Mouse (Mus musculus): ENCODE data around the gene Chmp2a. TPM values are rescaled to one million over a fixed set of nuclear protein-coding genes. Genes with fewer than 3 reads are reported as not detected.

The Chmp2a gene
- polyA plus RNA-seq, 1 experiment from 2014 or later: 199 TPM

- H3K27ac ChIP-seq (ENCODE audit: low read depth, low read length): peak within 1 kb of the TSS; percentile 100
- peaks cover 25% of the 10 kb centered on the region for H3K4me1 ChIP-seq (ENCODE audit: control insufficient read depth, insufficient read depth, low read length)
- H3K9me3 ChIP-seq (ENCODE audit: control insufficient read depth, low read length): no peaks in the 10 kb centered on the region
- peak within 1 kb of the TSS; percentile 62 for H3K4me3 ChIP-seq (ENCODE audit: low read depth, low read length)
- peak; percentile 90 for ATAC-seq (ENCODE audit: low read depth)
- WGBS: under 1% methylated on average over 63 of the region's 65 CpGs
- peaks cover 15% of the 10 kb centered on the region for H3K36me3 ChIP-seq (ENCODE audit: control insufficient read depth, insufficient read depth, low read length)
- H3K9ac ChIP-seq (replicated peaks; ENCODE audit: low read depth, low read length): peak within 1 kb of the TSS; percentile 89
- peak within 1 kb of the TSS; percentile 78 for H3K4me2 ChIP-seq (ENCODE audit: low read depth, low read length)
- peaks cover 8% of the 10 kb centered on the region for H3K27me3 ChIP-seq (ENCODE audit: control insufficient read depth, insufficient read depth, low read length)
Observed at GRCm38 (mm10) chr7:13037901-13038555, 3.4 kb upstream of the Chmp2a start, which contains the start of gene Ube2m. Gene Ube2m (minus strand): TSS chr7:13038275.

- Histone ChIP-seq H3K4me2 (ENCODE audit: low read depth, low read length) (peak overlapping the region; percentile 78), H3K9me3 (ENCODE audit: control insufficient read depth, low read length) (no peaks in the 10 kb centered on the region), H3K36me3 (ENCODE audit: control insufficient read depth, insufficient read depth, low read length) (peaks cover 15% of the 10 kb centered on the region), H3K4me1 (ENCODE audit: control insufficient read depth, insufficient read depth, low read length) (peaks cover 25% of the 10 kb centered on the region), H3K27ac (ENCODE audit: low read depth, low read length) (peak overlapping the region; percentile 100), H3K4me3 (ENCODE audit: low read depth, low read length) (peak overlapping the region; percentile 62), H3K27me3 (ENCODE audit: control insufficient read depth, insufficient read depth, low read length) (peaks cover 2% of the 10 kb centered on the region; the same call in 1 of the 2 replicates), H3K9ac (replicated peaks; ENCODE audit: low read depth, low read length) (peak overlapping the region; percentile 89)
- no peak for ATAC-seq (ENCODE audit: low read depth)
- under 1% methylated on average over 29 of the region's 33 CpGs for WGBS
Observed at GRCm38 (mm10) chr7:13037366-13037765, 2.8 kb upstream of the Chmp2a start.

- H3K9me3 ChIP-seq (ENCODE audit: control insufficient read depth, low read length): no peaks in the 10 kb centered on the region
- H3K27ac ChIP-seq (ENCODE audit: low read depth, low read length): no peak overlapping the region
- H3K36me3 ChIP-seq (ENCODE audit: control insufficient read depth, insufficient read depth, low read length): peaks cover 21% of the 10 kb centered on the region
- peak overlapping the region; percentile 62 for H3K4me3 ChIP-seq (ENCODE audit: low read depth, low read length)
- H3K27me3 ChIP-seq (ENCODE audit: control insufficient read depth, insufficient read depth, low read length): no peaks in the 10 kb centered on the region
- 48% methylated on average over 4 of the region's 4 CpGs for WGBS
- H3K4me1 ChIP-seq (ENCODE audit: control insufficient read depth, insufficient read depth, low read length): peaks cover 25% of the 10 kb centered on the region
- H3K4me2 ChIP-seq (ENCODE audit: low read depth, low read length): peak overlapping the region; percentile 78
- peak overlapping the region; percentile 89 for H3K9ac ChIP-seq (replicated peaks; ENCODE audit: low read depth, low read length)
- no peak for ATAC-seq (ENCODE audit: low read depth)
Observed at GRCm38 (mm10) chr7:13036806-13037205, 2.2 kb upstream of the Chmp2a start.

- peak overlapping the region; percentile 81; the same call in 1 of the 2 replicates for H3K9ac ChIP-seq (replicated peaks; ENCODE audit: low read depth, low read length)
- peaks cover 25% of the 10 kb centered on the region for H3K4me1 ChIP-seq (ENCODE audit: control insufficient read depth, insufficient read depth, low read length)
- peak overlapping the region; percentile 49 for H3K27ac ChIP-seq (ENCODE audit: low read depth, low read length)
- peaks cover 34% of the 10 kb centered on the region for H3K36me3 ChIP-seq (ENCODE audit: control insufficient read depth, insufficient read depth, low read length)
- peak; percentile 0; the same call in 1 of the 2 replicates for ATAC-seq (ENCODE audit: low read depth)
- H3K4me2 ChIP-seq (ENCODE audit: low read depth, low read length): peak overlapping the region; percentile 87
- H3K4me3 ChIP-seq (ENCODE audit: low read depth, low read length): peak overlapping the region; percentile 53
- H3K27me3 ChIP-seq (ENCODE audit: control insufficient read depth, insufficient read depth, low read length): no peaks in the 10 kb centered on the region
- WGBS: 80% methylated on average over 17 of the region's 17 CpGs
- no peaks in the 10 kb centered on the region for H3K9me3 ChIP-seq (ENCODE audit: control insufficient read depth, low read length)
Observed at GRCm38 (mm10) chr7:13035211-13035855, 726 bp upstream of the Chmp2a start.

GRCm38 (mm10) chr7:13033451-13034147, 1.0 kb downstream of the Chmp2a start:
- Histone ChIP-seq H3K36me3 (ENCODE audit: control insufficient read depth, insufficient read depth, low read length) (peaks cover 51% of the 10 kb centered on the region), H3K4me2 (ENCODE audit: low read depth, low read length) (peak overlapping the region; percentile 87), H3K9ac (replicated peaks; ENCODE audit: low read depth, low read length) (peak overlapping the region; percentile 81), H3K9me3 (ENCODE audit: control insufficient read depth, low read length) (no peaks in the 10 kb centered on the region), H3K4me3 (ENCODE audit: low read depth, low read length) (peak overlapping the region; percentile 53), H3K4me1 (ENCODE audit: control insufficient read depth, insufficient read depth, low read length) (peaks cover 20% of the 10 kb centered on the region), H3K27ac (ENCODE audit: low read depth, low read length) (peak overlapping the region; percentile 83), H3K27me3 (ENCODE audit: control insufficient read depth, insufficient read depth, low read length) (no peaks in the 10 kb centered on the region)
- no peak for ATAC-seq (ENCODE audit: low read depth)
- WGBS: 55% methylated on average over 13 of the region's 13 CpGs

GRCm38 (mm10) chr7:13032541-13032940, 2.1 kb downstream of the Chmp2a start:
- peaks cover 20% of the 10 kb centered on the region for H3K4me1 ChIP-seq (ENCODE audit: control insufficient read depth, insufficient read depth, low read length)
- no peak for ATAC-seq (ENCODE audit: low read depth)
- peaks cover 62% of the 10 kb centered on the region for H3K36me3 ChIP-seq (ENCODE audit: control insufficient read depth, insufficient read depth, low read length)
- WGBS: 96% methylated on average over 7 of the region's 7 CpGs
- no peaks in the 10 kb centered on the region for H3K27me3 ChIP-seq (ENCODE audit: control insufficient read depth, insufficient read depth, low read length)
- no peak overlapping the region for H3K4me3 ChIP-seq (ENCODE audit: low read depth, low read length)
- no peaks in the 10 kb centered on the region for H3K9me3 ChIP-seq (ENCODE audit: control insufficient read depth, low read length)
- H3K9ac ChIP-seq (replicated peaks; ENCODE audit: low read depth, low read length): no peak overlapping the region
- H3K27ac ChIP-seq (ENCODE audit: low read depth, low read length): no peak overlapping the region
- H3K4me2 ChIP-seq (ENCODE audit: low read depth, low read length): no peak overlapping the region

GRCm38 (mm10) chr7:13031983-13032382, 2.6 kb downstream of the Chmp2a start:
- Histone ChIP-seq H3K9me3 (ENCODE audit: control insufficient read depth, low read length) (no peaks in the 10 kb centered on the region), H3K27ac (ENCODE audit: low read depth, low read length) (no peak overlapping the region), H3K4me2 (ENCODE audit: low read depth, low read length) (no peak overlapping the region), H3K9ac (replicated peaks; ENCODE audit: low read depth, low read length) (no peak overlapping the region), H3K27me3 (ENCODE audit: control insufficient read depth, insufficient read depth, low read length) (no peaks in the 10 kb centered on the region), H3K4me1 (ENCODE audit: control insufficient read depth, insufficient read depth, low read length) (peaks cover 20% of the 10 kb centered on the region), H3K4me3 (ENCODE audit: low read depth, low read length) (no peak overlapping the region), H3K36me3 (ENCODE audit: control insufficient read depth, insufficient read depth, low read length) (peaks cover 67% of the 10 kb centered on the region)
- 88% methylated on average over 2 of the region's 2 CpGs for WGBS
- ATAC-seq (ENCODE audit: low read depth): no peak

- Histone ChIP-seq H3K4me1 (ENCODE audit: control insufficient read depth, insufficient read depth, low read length) (peaks cover 20% of the 10 kb centered on the region), H3K27me3 (ENCODE audit: control insufficient read depth, insufficient read depth, low read length) (no peaks in the 10 kb centered on the region), H3K36me3 (ENCODE audit: control insufficient read depth, insufficient read depth, low read length) (peaks cover 72% of the 10 kb centered on the region), H3K9ac (replicated peaks; ENCODE audit: low read depth, low read length) (no peak overlapping the region), H3K27ac (ENCODE audit: low read depth, low read length) (no peak overlapping the region), H3K4me2 (ENCODE audit: low read depth, low read length) (no peak overlapping the region), H3K9me3 (ENCODE audit: control insufficient read depth, low read length) (no peaks in the 10 kb centered on the region), H3K4me3 (ENCODE audit: low read depth, low read length) (no peak overlapping the region)
- no peak for ATAC-seq (ENCODE audit: low read depth)
- 80% methylated on average over 5 of the region's 5 CpGs for whole genome bisulfite sequencing
Observed at GRCm38 (mm10) chr7:13031069-13031468, 3.5 kb downstream of the Chmp2a start.

- peaks cover 63% of the 10 kb centered on the region for H3K36me3 ChIP-seq (ENCODE audit: control insufficient read depth, insufficient read depth, low read length)
- H3K9ac ChIP-seq (replicated peaks; ENCODE audit: low read depth, low read length): no peak overlapping the region
- no peaks in the 10 kb centered on the region for H3K27me3 ChIP-seq (ENCODE audit: control insufficient read depth, insufficient read depth, low read length)
- H3K4me2 ChIP-seq (ENCODE audit: low read depth, low read length): no peak overlapping the region
- H3K4me1 ChIP-seq (ENCODE audit: control insufficient read depth, insufficient read depth, low read length): peaks cover 26% of the 10 kb centered on the region
- H3K4me3 ChIP-seq (ENCODE audit: low read depth, low read length): no peak overlapping the region
- no peak overlapping the region for H3K27ac ChIP-seq (ENCODE audit: low read depth, low read length)
- H3K9me3 ChIP-seq (ENCODE audit: control insufficient read depth, low read length): no peaks in the 10 kb centered on the region
- 92% methylated on average over 4 of the region's 4 CpGs for WGBS
- ATAC-seq (ENCODE audit: low read depth): no peak
Observed at GRCm38 (mm10) chr7:13028986-13029385, 5.6 kb downstream of the Chmp2a start.

Measured in neural tube, embryonic 14.5 days (tissue).